Mouse (Mus musculus) splenic B cell, adult 2 months (primary cell): ENCODE data around the gene Samd8.

Source experiments
- DNase-seq: peaks from one replicate; pipeline ENCODE4 v3.0.0-alpha.2; 2011; ENCODE audit warnings: low read depth, low spot score
- H3K27me3 ChIP-seq: 2 replicates; pipeline ENCODE4 v1.6.1; 2012; ENCODE audit warnings: mild to moderate bottlenecking, low read length, moderate library complexity, mixed read lengths; ENCODE audit not compliant: control insufficient read depth, poor library complexity, insufficient read depth, severe bottlenecking
- H3K36me3 ChIP-seq: 2 replicates; pipeline ENCODE4 v1.6.1; 2012; ENCODE audit warnings: mild to moderate bottlenecking, low read length, moderate library complexity, mixed read lengths; ENCODE audit not compliant: control insufficient read depth, poor library complexity, insufficient read depth, severe bottlenecking

Gene Samd8

DNA sequence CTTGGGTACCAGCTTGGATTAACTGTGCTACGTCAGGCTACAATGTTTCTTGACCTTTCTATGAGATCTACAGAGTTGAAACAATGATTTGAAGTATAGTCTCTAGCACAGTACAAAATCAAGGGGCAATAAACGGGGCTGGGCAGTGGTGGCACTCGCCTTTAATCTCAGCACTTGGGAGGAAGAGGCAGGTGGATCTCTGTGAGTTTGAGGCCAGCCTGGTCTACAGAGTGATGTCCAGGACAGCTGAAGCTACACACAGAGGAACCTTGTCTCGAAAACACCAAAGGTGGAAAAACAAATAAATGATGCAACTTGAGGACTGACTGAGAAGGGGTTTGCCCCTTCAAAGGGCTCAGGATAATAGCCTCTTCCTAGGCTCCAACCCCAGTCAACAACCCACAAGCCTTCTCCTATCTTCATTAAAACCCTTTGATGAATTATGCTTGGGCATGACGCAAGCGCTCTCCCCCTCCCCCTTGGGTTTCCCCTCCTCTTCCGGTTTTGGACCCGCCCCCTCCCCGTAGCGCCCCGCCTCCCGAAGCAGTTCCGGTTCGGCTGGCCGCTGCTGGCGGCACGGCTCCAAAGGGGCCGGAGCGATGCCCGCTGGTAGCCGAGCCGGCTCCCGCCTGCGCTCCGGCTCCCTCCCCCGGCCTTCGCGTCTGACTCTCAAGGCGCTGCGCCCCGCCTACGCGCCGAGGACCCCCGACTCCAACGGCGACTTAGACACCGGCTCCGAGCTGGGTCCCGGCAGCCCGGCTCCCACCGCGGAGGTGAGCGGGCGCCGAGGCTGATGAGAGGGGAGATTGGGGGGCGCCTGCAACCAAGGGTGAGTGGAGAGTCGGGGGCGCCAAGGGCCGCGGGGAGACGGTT is at the start of gene Samd8:
Samd8 (plus strand) TSS at position 524 of the 873 bp plus-strand sequence.
- Histone ChIP-seq H3K36me3 (no peaks in the 10 kb centered on the region), H3K27me3 (no peaks in the 10 kb centered on the region)
- peak; percentile 91 for DNase-seq

DNA sequence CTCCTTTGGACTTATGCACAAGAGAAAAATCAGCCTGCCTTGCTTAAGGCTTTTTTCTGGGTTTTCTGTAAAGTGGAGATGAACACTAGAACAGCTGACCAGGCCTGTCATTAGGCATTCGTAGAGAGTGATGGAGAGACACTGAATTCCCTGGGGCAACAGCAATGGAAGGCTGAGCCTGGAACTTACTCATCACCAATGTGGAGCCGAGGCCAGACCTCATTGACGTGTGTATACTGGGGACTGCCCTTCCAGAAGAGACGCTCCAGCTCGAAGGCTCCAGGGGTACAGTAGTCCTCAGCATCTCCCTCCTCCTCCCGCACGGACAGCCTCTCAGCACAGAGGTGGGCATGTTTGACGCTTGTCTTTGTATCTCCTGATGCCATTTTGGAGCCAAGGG is 47.6 kb upstream of the Samd8 start:
- H3K36me3 ChIP-seq, result no peaks in the 10 kb centered on the region
- DNase-seq, result no peak
- no peaks in the 10 kb centered on the region for H3K27me3 ChIP-seq

DNA sequence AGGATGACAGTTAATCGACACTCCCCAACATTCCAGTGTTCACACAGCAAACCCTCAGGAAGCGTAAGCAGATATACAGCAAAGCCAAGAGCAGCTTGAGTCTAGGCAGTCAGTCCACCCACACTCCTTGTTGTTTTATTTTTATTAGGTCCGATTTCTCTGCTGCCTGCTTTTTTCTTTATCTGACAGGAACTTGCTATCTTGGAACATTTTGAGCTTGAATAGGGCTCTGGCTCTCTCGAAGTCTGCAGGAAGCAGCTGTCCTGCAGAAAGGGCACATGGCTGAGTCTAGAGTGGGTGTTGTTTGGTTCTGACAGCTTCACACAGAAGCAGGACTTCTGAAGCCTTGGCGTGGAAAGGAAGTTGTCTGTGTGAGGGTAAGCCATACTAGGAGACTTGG is 47.1 kb upstream of the Samd8 start:
- Histone ChIP-seq H3K36me3 (no peaks in the 10 kb centered on the region), H3K27me3 (no peaks in the 10 kb centered on the region)
- DNase-seq, result no peak

DNA sequence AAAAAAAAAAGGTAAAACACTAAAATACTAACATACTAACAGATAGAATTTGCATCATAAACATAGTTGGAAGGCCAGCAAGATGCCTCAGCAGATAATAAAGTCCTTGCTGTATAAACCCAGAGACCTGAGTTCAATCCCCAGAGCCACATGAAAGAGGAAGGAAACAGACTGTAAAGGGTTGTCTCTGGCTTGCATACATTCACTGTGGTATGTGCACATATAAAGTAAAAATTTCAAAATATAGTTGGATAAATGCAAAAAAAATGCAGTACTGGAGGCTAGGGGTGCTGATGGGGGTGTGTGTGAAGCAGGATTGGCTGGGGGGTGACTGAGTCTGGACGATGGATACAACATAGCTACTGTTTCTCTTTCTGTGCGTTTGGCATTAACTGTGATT is 44.9 kb upstream of the Samd8 start:
- Histone ChIP-seq H3K27me3 (no peaks in the 10 kb centered on the region), H3K36me3 (no peaks in the 10 kb centered on the region)
- DNase-seq, result no peak

DNA sequence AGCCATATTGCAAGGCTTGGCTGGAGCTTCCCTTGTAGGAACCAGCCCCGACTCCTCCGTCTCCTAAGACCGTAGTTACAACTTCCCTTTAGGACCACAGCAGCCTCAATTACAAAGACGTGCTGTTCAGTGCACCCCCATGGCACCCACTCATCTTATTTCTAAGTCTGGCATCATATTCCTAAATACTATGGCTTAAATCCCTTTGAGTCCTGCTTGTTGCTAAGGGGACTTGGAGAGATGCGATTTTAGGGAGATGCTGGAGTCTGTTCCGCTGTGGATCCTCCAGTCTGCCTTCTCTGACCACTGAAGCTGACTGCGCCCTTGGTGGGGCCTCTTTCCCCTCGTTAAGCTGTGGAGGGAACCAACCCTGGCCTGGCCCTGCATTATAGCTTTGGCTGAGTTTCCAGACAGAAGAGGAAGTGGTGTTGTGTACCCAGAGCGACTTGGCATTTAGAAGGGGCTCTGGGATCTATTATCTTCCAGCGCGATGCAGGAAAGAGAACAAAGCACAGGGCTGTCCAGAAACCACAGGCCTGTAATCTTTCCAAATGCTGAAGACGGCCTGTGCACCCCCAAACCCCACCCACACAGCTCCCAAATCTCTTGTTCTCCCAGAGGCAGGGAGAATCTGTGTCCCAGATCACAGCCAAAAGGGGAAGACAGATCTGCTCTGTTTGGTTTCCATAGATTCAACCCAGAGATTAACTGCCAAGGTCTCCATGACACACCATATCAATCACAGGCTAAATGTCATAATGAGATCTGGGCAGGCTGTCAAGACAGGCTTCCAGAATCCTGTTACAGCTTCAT is 43.4 kb upstream of the Samd8 start:
- no peaks in the 10 kb centered on the region for H3K27me3 ChIP-seq
- H3K36me3 ChIP-seq, result no peaks in the 10 kb centered on the region
- DNase-seq, result no peak

DNA sequence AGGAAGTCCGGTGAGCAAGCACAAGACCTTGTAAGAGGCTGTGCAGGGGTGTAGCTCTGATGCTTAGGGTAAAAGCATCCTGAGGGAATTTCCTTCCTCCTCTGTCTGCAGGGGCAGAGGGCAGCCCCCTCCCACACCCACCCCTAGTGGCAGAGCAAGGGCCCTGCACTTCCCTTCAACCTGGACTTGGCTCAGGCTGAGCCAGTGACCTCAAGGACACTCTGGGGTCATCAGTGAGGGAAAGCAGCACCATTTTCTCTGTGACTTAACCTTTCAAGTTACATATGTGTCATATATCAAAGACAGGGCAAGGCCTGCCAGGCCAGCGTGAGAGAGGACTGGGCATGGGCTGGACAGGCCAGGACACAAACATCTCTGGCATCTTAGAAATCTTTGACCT is 40.8 kb upstream of the Samd8 start:
- no peak for DNase-seq
- no peaks in the 10 kb centered on the region for H3K27me3 ChIP-seq

DNA sequence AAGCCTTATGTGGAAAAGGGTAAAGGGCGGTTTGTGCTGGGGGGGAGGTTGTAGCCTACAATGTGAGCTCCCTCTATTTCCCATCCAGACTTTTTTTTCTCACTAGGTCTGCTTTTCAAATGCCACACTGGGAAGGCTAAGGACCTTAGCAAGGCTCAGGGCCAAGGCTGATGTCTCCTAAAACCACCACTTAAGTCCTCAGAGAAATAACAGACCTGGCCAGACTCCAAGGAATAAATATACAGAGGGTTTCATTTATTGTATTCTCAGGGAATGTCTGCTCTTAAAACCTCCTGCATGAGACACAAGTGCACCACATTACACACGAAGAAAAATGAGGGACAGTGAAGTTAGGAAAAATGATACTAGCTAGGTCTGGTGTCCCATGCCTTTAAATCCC is 39.1 kb upstream of the Samd8 start:
- Histone ChIP-seq H3K36me3 (no peaks in the 10 kb centered on the region), H3K27me3 (no peaks in the 10 kb centered on the region)
- DNase-seq, result no peak

More for the DNA sequence above, 40.8 kb upstream of the Samd8 start:
- no peaks in the 10 kb centered on the region for H3K36me3 ChIP-seq

DNA sequence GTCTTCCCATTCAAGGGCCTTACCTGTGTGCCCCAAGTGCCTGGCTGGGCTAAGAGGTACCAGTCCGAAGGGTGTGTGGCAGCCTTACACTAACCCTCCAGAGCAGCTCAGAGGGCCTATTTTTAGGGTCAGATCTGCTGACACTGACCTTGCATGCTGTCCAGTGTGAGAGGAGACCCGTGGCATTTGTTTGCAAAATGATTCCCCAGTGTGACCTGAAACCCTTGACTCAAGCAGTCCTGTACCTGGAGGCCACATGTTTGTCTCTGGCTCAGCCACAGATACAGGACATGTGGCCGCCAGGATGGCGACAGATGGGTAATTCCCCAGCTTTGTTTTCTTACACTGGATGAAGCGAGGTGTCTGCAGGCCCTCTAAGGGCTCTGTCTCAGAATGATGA is 35.8 kb upstream of the Samd8 start, which contains the start of gene Dupd1:
Dupd1 (minus strand) TSS at position 91 of the 400 bp plus-strand sequence.
- H3K27me3 ChIP-seq, result no peaks in the 10 kb centered on the region
- no peak for DNase-seq
- no peaks in the 10 kb centered on the region for H3K36me3 ChIP-seq

DNA sequence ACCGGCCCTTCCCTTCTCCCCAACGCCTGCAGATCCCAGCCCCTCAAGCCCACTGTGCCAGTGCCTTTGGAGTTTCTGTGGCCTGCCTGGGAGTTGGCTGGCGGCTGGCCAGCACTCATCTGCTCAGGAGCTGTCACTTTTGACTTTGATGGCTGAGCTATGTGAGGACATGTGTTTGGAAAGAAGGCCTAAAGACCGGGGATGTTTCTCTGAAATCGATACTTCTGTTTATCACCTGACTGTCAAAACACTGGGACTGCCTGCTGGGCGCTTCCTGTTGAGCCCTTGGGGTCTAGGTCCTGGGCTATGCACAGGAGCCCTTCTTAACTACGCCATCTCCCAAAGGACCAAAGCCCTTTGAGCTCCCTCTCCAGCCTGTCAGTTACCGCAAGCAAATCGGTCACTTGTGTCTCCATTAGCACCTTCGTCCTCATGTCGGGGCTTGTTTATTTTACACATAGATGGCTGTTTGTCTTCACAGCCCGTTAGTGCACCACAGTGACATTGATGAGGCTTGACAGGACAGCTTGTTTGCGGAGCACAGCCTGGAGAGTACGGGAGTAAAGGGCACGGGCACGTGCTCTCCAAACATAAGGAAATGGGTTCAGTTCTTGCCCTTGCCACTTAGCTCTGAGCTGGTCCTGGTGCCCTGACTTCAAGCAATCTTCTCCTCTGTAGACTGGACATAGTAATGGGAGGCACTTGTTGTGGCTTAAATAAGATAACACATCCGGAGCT is 30.5 kb upstream of the Samd8 start:
- DNase-seq, result no peak
- Histone ChIP-seq H3K36me3 (no peaks in the 10 kb centered on the region), H3K27me3 (no peaks in the 10 kb centered on the region)

DNA sequence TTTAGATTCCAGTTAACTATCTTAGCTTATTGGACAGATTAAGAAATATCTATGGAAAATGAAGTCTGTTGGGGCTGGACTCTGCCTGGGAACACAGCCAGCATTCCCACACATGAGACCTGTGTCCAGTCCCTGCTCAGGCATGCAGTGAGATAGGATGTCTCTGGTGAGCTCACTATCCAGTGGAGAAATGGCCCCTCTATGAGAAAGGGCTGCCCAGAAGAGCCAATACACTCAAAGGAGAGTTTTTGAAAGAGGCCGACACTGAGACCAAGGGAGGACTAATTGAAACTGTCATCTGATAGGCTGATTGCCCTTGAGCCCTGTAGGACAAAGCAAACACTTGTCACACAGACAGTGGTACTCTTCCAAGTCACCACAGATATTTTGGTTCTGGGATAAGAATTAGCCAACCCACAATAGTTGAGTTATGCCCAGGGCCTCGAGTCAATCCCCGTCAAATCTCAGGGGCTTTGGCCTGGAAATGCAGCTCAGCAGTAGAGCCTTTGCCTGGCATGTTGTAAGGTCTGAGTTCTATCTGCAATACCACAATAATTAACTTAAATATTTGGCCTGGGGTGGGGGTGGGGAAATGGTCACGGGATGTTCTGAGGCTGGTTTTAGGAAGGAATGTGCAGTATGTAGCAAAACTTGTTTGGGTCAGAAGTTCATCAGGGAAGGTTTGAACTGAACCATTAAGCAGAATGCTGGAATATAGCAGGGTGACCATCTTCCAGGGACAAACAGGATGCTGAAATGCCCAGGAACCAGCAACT is 29.7 kb upstream of the Samd8 start:
- H3K27me3 ChIP-seq, result no peaks in the 10 kb centered on the region
- no peak for DNase-seq
- H3K36me3 ChIP-seq, result no peaks in the 10 kb centered on the region

DNA sequence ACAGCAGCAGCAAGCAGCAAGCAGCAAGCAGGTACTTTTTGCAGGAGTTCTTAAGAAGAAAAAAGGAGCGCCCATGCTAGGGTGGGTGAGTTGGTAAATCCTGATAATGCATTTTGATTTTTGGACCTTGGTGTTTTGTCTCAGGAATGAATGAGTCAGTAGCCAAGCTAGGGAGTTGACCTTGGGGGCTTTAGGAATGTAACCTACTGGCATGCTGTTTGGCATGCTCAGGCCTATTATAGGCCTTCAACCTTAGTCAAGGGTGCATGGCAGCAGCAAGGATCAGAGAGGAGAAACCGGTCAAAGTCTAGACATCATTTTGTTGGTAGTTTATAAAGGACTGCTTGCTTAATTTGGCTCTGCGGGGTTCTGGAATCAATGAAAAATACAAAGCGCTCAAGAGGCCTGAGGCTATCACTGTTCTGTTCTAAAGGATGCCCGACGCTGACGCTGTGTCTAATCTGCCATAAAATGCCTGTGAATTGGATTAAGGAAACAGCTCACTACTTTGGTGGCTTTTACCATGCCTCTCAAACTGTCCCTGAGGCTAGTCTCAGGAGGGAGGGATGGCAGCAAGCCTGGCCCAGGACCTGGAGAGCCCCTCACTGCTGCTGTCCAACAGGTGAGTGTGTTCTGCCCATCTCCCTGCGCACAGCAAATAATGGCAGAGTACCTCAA is 28.2 kb upstream of the Samd8 start:
- no peak for DNase-seq
- no peaks in the 10 kb centered on the region for H3K36me3 ChIP-seq
- H3K27me3 ChIP-seq, result no peaks in the 10 kb centered on the region

DNA sequence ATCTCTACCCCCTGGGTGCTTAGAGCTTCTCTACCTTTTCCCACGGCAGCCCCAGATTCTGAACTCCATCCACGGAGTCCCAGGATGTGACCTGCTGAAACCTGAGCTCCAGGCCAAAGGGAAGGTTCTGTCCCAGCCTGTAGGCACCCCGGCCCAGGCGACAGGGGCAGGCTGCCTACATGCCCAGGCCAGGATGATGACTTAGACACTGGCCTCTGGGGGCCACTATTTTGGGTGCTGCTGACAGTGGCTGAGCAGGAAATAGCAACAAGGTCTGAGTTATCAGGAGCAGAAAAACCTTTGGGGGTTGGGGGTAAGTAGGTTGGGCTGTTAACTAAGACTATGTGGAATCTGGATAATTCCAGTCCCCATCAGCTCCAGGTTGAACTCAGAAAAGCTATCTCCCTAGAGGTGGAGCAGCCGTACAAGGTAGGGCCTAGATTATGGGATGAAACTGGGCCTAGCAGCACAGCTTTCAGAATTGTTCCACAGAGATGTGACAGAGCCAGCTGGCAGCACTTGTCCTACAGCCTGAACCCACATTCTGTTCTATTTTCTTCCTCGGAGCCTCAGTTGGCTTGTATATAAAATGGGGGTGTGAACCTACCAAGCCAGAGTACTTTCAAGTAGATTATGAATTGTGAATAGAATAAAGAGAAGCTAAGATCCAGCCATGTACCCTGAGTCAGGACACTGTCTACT is 21.1 kb upstream of the Samd8 start:
- no peaks in the 10 kb centered on the region for H3K27me3 ChIP-seq
- no peak for DNase-seq
- no peaks in the 10 kb centered on the region for H3K36me3 ChIP-seq

DNA sequence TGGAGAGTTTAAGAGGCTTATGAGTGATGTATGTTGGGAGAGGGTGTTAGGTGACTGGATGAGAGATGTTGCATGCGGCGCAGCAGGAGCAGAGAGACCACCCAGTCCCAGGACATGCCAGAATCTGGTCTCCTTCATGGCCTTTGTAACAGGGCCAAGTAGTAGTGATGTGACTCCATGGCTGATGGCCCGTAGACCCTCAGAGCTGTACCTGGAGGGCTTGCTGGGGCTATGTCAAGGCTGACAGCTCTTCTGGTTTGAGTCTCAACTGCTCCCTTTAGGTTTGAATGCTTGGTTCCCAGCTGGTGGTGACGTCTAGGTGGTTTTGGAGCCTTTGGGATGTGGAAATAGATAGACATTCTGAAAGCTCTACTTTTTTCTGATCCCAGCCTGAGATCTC is 20.4 kb upstream of the Samd8 start:
- no peaks in the 10 kb centered on the region for H3K36me3 ChIP-seq
- no peaks in the 10 kb centered on the region for H3K27me3 ChIP-seq

More for the DNA sequence above, 20.4 kb upstream of the Samd8 start:
- no peak for DNase-seq
